Mouse (Mus musculus): ENCODE measurements at regions not wholly inside any gene's neighbourhood (a gene's known extent, or its start where the extent isn't known, plus 50 kb on each side); places are given as distances from the start of the nearest gene placed in this dataset.

DNA sequence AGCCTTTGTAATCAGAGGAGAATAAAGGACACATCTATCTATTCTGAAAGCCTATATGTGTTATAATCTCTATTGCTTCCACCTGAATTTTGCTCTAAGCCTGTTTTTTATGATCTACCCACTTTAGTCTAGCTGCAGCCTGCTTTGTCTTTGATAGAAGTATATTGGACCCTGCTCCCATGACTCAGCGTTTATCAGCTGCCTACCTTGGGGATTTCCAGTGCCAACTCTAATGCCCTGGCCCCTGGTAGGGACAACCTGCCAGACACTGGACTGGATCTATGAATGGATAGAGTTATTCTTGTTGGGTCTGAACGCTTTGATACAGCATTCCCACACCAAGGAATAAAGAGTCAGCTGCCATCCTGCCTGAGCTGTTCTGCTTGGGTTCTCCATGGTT lies 232.3 kb upstream of the Tprg start:
- no peak for TF ChIP-seq POLR2A (IDR thresholded peaks at IDR 0.05; ENCODE audit: low read depth, low read length)
- TF ChIP-seq CTCF (IDR thresholded peaks at IDR 0.05; ENCODE audit: borderline replicate concordance, insufficient read depth, low read length) = no peak

Measured in embryonic fibroblast, embryonic 13.5 days (primary cell).